Mouse (Mus musculus): ENCODE data around the gene Lrrc29. TPM values are rescaled to one million over a fixed set of nuclear protein-coding genes. Genes with fewer than 3 reads are reported as not detected.

Gene Lrrc29
- polyA plus RNA-seq, 1 experiment, result 117 TPM

GRCm38 (mm10) chr8:105269461-105269947, 56.6 kb downstream of the Lrrc29 start, which contains the start of gene Hsf4:
Gene Hsf4 (plus strand): TSS chr8:105269801.
- TF ChIP-seq POLR2A (IDR thresholded peaks at IDR 0.05; ENCODE audit: control insufficient read depth, low read depth, low read length) (no peak), CTCF (IDR thresholded peaks at IDR 0.05; ENCODE audit: control insufficient read depth, insufficient read depth, insufficient replicate concordance, low read depth, low read length) (no peak)
- H3K4me1 ChIP-seq (ENCODE audit: control insufficient read depth, insufficient read depth, low read length), result peaks cover 30% of the 10 kb centered on the region
- no peaks in the 10 kb centered on the region for H3K36me3 ChIP-seq (ENCODE audit: control insufficient read depth, insufficient read depth, low read length)
- no peaks in the 10 kb centered on the region for H3K27me3 ChIP-seq (ENCODE audit: control insufficient read depth, insufficient read depth, low read length)
- no peak within 1 kb of the TSS for H3K27ac ChIP-seq (ENCODE audit: control insufficient read depth, insufficient read depth, low read depth, low read length)
- H3K4me3 ChIP-seq (ENCODE audit: control insufficient read depth, low read depth, low read length), result peak within 1 kb of the TSS; percentile 49

GRCm38 (mm10) chr8:105269075-105269458, 57.0 kb downstream of the Lrrc29 start:
- peak overlapping the region; percentile 49 for H3K4me3 ChIP-seq (ENCODE audit: control insufficient read depth, low read depth, low read length)
- no peaks in the 10 kb centered on the region for H3K36me3 ChIP-seq (ENCODE audit: control insufficient read depth, insufficient read depth, low read length)
- no peak overlapping the region for H3K27ac ChIP-seq (ENCODE audit: control insufficient read depth, insufficient read depth, low read depth, low read length)
- H3K4me1 ChIP-seq (ENCODE audit: control insufficient read depth, insufficient read depth, low read length), result peaks cover 30% of the 10 kb centered on the region
- H3K27me3 ChIP-seq (ENCODE audit: control insufficient read depth, insufficient read depth, low read length), result no peaks in the 10 kb centered on the region
- TF ChIP-seq CTCF (IDR thresholded peaks at IDR 0.05; ENCODE audit: control insufficient read depth, insufficient read depth, insufficient replicate concordance, low read depth, low read length) (no peak), POLR2A (IDR thresholded peaks at IDR 0.05; ENCODE audit: control insufficient read depth, low read depth, low read length) (no peak)

- peaks cover 34% of the 10 kb centered on the region for H3K4me1 ChIP-seq (ENCODE audit: control insufficient read depth, insufficient read depth, low read length)
- no peak overlapping the region for H3K27ac ChIP-seq (ENCODE audit: control insufficient read depth, insufficient read depth, low read depth, low read length)
- no peaks in the 10 kb centered on the region for H3K36me3 ChIP-seq (ENCODE audit: control insufficient read depth, insufficient read depth, low read length)
- no peak for TF ChIP-seq POLR2A (IDR thresholded peaks at IDR 0.05; ENCODE audit: control insufficient read depth, low read depth, low read length)
- TF ChIP-seq CTCF (IDR thresholded peaks at IDR 0.05; ENCODE audit: control insufficient read depth, insufficient read depth, insufficient replicate concordance, low read depth, low read length), result no peak
- peak overlapping the region; percentile 49 for H3K4me3 ChIP-seq (ENCODE audit: control insufficient read depth, low read depth, low read length)
- no peaks in the 10 kb centered on the region for H3K27me3 ChIP-seq (ENCODE audit: control insufficient read depth, insufficient read depth, low read length)
Measured at GRCm38 (mm10) chr8:105268342-105269074, 57.6 kb downstream of the Lrrc29 start.

- Histone ChIP-seq H3K27me3 (ENCODE audit: control insufficient read depth, insufficient read depth, low read length) (no peaks in the 10 kb centered on the region), H3K27ac (ENCODE audit: control insufficient read depth, insufficient read depth, low read depth, low read length) (no peak overlapping the region), H3K36me3 (ENCODE audit: control insufficient read depth, insufficient read depth, low read length) (no peaks in the 10 kb centered on the region), H3K4me1 (ENCODE audit: control insufficient read depth, insufficient read depth, low read length) (peaks cover 34% of the 10 kb centered on the region), H3K4me3 (ENCODE audit: control insufficient read depth, low read depth, low read length) (no peak overlapping the region)
- TF ChIP-seq CTCF (IDR thresholded peaks at IDR 0.05; ENCODE audit: control insufficient read depth, insufficient read depth, insufficient replicate concordance, low read depth, low read length), result no peak
- TF ChIP-seq POLR2A (IDR thresholded peaks at IDR 0.05; ENCODE audit: control insufficient read depth, low read depth, low read length), result no peak
Measured at GRCm38 (mm10) chr8:105266775-105267174, 59.3 kb downstream of the Lrrc29 start.

DNA sequence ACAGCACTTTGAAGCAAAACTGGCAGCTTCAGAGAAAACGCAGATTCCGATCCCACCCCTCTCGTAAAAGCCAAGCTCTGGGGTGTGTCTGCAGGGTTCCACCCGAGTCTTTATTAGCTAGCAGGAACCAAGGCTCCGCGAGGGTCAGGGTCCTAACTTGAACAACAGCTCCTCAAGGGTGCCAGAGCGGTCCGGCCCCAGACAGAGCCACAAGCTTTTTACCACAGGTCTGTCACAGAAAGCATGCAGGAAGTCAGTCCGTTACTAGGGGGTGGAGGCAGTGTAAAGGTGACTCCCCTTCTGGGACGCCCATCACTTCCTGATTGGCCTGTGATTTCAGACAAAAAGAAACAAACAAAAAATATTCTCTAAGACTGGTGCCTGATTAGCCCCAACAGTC, 61.0 kb downstream of the Lrrc29 start:
- H3K4me3 ChIP-seq (ENCODE audit: control insufficient read depth, low read depth, low read length), result peak overlapping the region; percentile 6; the same call in 1 of the 2 replicates
- TF ChIP-seq POLR2A (IDR thresholded peaks at IDR 0.05; ENCODE audit: control insufficient read depth, low read depth, low read length) (no peak), CTCF (IDR thresholded peaks at IDR 0.05; ENCODE audit: control insufficient read depth, insufficient read depth, insufficient replicate concordance, low read depth, low read length) (no peak)
- H3K27ac ChIP-seq (ENCODE audit: control insufficient read depth, insufficient read depth, low read depth, low read length), result no peak overlapping the region
- H3K36me3 ChIP-seq (ENCODE audit: control insufficient read depth, insufficient read depth, low read length), result no peaks in the 10 kb centered on the region
- H3K4me1 ChIP-seq (ENCODE audit: control insufficient read depth, insufficient read depth, low read length), result peaks cover 27% of the 10 kb centered on the region
- H3K27me3 ChIP-seq (ENCODE audit: control insufficient read depth, insufficient read depth, low read length), result no peaks in the 10 kb centered on the region

- H3K4me3 ChIP-seq (ENCODE audit: control insufficient read depth, low read depth, low read length), result peak within 1 kb of the TSS; percentile 82
- H3K36me3 ChIP-seq (ENCODE audit: control insufficient read depth, insufficient read depth, low read length), result no peaks in the 10 kb centered on the region
- TF ChIP-seq CTCF (IDR thresholded peaks at IDR 0.05; ENCODE audit: control insufficient read depth, insufficient read depth, insufficient replicate concordance, low read depth, low read length), result no peak
- no peak within 1 kb of the TSS for H3K27ac ChIP-seq (ENCODE audit: control insufficient read depth, insufficient read depth, low read depth, low read length)
- peaks cover 22% of the 10 kb centered on the region for H3K4me1 ChIP-seq (ENCODE audit: control insufficient read depth, insufficient read depth, low read length)
- no peaks in the 10 kb centered on the region for H3K27me3 ChIP-seq (ENCODE audit: control insufficient read depth, insufficient read depth, low read length)
Measured at GRCm38 (mm10) chr8:105264024-105264982, 61.8 kb downstream of the Lrrc29 start, which contains the start of the genes Tradd and Fbxl8. Gene Tradd (minus strand): TSS chr8:105264609. Gene Fbxl8 (plus strand): TSS chr8:105264648.

Data from testis, adult 2 months (tissue).